Mouse (Mus musculus) liver, adult 2 months (tissue): ENCODE results near the gene Agpat4.

Experiments used
- CTCF ChIP-seq: fragments of 200-500 bp; IDR thresholded peaks from 2 replicates; pipeline ENCODE4 v1.5.1; 2011; ENCODE audit warnings: low read depth, low read length, control low read depth
- POLR2A ChIP-seq: fragments of 200-500 bp; IDR thresholded peaks from 2 replicates; pipeline ENCODE4 v1.6.1; 2011; ENCODE audit warnings: low read length, control low read depth; ENCODE audit not compliant: insufficient read depth; ENCODE audit errors: extremely low read depth

GRCm38 (mm10) chr17:12268091-12268490 lies 149.6 kb downstream of the Agpat4 start:
- TF ChIP-seq CTCF (no peak), POLR2A (no peak)
